In genomic region chr2:23076783-23077182, GRCm38 (mm10) we compare ENCODE assay signal across 24 mouse cellular contexts. TPM values are rescaled to one million over a fixed set of nuclear protein-coding genes. Genes with fewer than 3 reads are reported as not detected.
A peak's percentile ranks its signal among the peaks of the same experiment; 100 is the strongest.
DNase-seq lines count a peak whose midpoint lies in the region; ATAC-seq and TF ChIP-seq lines count a peak whose summit lies in the region.
"Had no signal": no experiment of that assay in that cellular context is flagged by ENCODE, and none has a peak within 500 bp of the region (broad histone marks: within the 10 kb centered on the region; RNA-seq: fewer than 3 reads in every experiment).

No protein-coding gene starts in this region.

- no peak overlapping the region for H3K27ac ChIP-seq in hindbrain, postnatal 0 days
- no peak overlapping the region for H3K27ac ChIP-seq in hindbrain, embryonic 10.5 days
- H3K27ac ChIP-seq in lung, postnatal 0 days (ENCODE audit: low read length), result no peak overlapping the region
- H3K27ac ChIP-seq: heart, embryonic 13.5 days; hindbrain, embryonic 12.5 days; kidney, postnatal 0 days; limb, embryonic 15.5 days had no signal

- H3K9ac ChIP-seq in hindbrain, postnatal 0 days (replicated peaks; ENCODE audit: low read length), result no peak overlapping the region
- H3K9ac ChIP-seq in lung, postnatal 0 days (replicated peaks; ENCODE audit: low read depth), result no peak overlapping the region
- H3K9ac ChIP-seq: heart, embryonic 13.5 days; hindbrain, embryonic 12.5 days; limb, embryonic 15.5 days; lung, embryonic 14.5 days had no signal

- peak; percentile 22; the same call in 1 of the 2 replicates for TF ChIP-seq CTCF in hindbrain, postnatal 0 days (IDR thresholded peaks at IDR 0.05; ENCODE audit: low read depth)
- TF ChIP-seq CTCF in lung, postnatal 0 days (IDR thresholded peaks at IDR 0.05), result peak; percentile 30; the same call in 1 of the 2 replicates

- H3K36me3 ChIP-seq in hindbrain, postnatal 0 days (ENCODE audit: insufficient read depth, low read length), result peaks cover 19% of the 10 kb centered on the region
- H3K36me3 ChIP-seq in hindbrain, embryonic 10.5 days, result peaks cover 78% of the 10 kb centered on the region
- peaks cover 5% of the 10 kb centered on the region; the same call in 1 of the 2 replicates for H3K36me3 ChIP-seq in lung, postnatal 0 days (ENCODE audit: insufficient read depth, low read length)

- H3K4me2 ChIP-seq in hindbrain, postnatal 0 days (ENCODE audit: low read depth, low read length), result no peak overlapping the region
- H3K4me2 ChIP-seq in lung, postnatal 0 days (replicated peaks; ENCODE audit: low read depth, low read length), result no peak overlapping the region
- H3K4me2 ChIP-seq: heart, embryonic 13.5 days; hindbrain, embryonic 12.5 days; limb, embryonic 15.5 days; lung, embryonic 14.5 days had no signal

- H3K27me3 ChIP-seq in hindbrain, postnatal 0 days (ENCODE audit: insufficient read depth, low read length), result no peaks in the 10 kb centered on the region
- no peaks in the 10 kb centered on the region for H3K27me3 ChIP-seq in hindbrain, embryonic 10.5 days (ENCODE audit: insufficient read depth, poor library complexity, severe bottlenecking)
- H3K27me3 ChIP-seq in lung, postnatal 0 days (replicated peaks; ENCODE audit: insufficient read depth, low read length), result no peaks in the 10 kb centered on the region
- H3K27me3 ChIP-seq: heart, embryonic 13.5 days; hindbrain, embryonic 12.5 days; limb, embryonic 15.5 days had no signal

- no peak for TF ChIP-seq EP300 in lung, postnatal 0 days (IDR thresholded peaks at IDR 0.05)

- no peak overlapping the region for H3K4me3 ChIP-seq in hindbrain, postnatal 0 days (ENCODE audit: low read length)
- H3K4me3 ChIP-seq in hindbrain, embryonic 10.5 days, result no peak overlapping the region
- H3K4me3 ChIP-seq in lung, postnatal 0 days (ENCODE audit: low read depth, low read length), result no peak overlapping the region
- H3K4me3 ChIP-seq: heart, embryonic 13.5 days; hindbrain, embryonic 12.5 days; limb, embryonic 15.5 days had no signal

- no peaks in the 10 kb centered on the region for H3K9me3 ChIP-seq in hindbrain, postnatal 0 days (ENCODE audit: low read length)
- peaks cover 3% of the 10 kb centered on the region; the same call in 1 of the 2 replicates for H3K9me3 ChIP-seq in hindbrain, embryonic 10.5 days
- no peaks in the 10 kb centered on the region for H3K9me3 ChIP-seq in lung, postnatal 0 days (ENCODE audit: low read length)
- H3K9me3 ChIP-seq: heart, embryonic 13.5 days; hindbrain, embryonic 12.5 days; limb, embryonic 15.5 days had no signal

- ATAC-seq in hindbrain, postnatal 0 days, result no peak
- no peak for ATAC-seq in lung, postnatal 0 days
- ATAC-seq: activated CD4-positive, CD25-positive, alpha-beta regulatory T cell, adult 4 months; forebrain, embryonic 14.5 days; midbrain, embryonic 16.5 days had no signal

- no peak for DNase-seq in hindbrain, postnatal 0 days (ENCODE audit: low spot score)
- DNase-seq in hindbrain, embryonic 10.5 days (ENCODE audit: low spot score), result no peak
- DNase-seq in lung, postnatal 0 days (ENCODE audit: low spot score), result no peak
- DNase-seq in lung, postnatal 4 days, result no peak
- peak; percentile 65 for DNase-seq in R1 (ENCODE audit: low read depth, low spot score)
- DNase-seq in right cerebral cortex, postnatal 14 days, result no peak
- no peak for DNase-seq in ovary, postnatal 14 days (ENCODE audit: low spot score)
- DNase-seq: adrenal gland, adult 8-10 months; cerebellum, adult 2 months; cerebellum, postnatal 36 days; gastrocnemius, postnatal 14 days; heart, adult 18-20 months; heart, postnatal 14 days; left cerebral cortex, postnatal 4 days; lung, embryonic 14.5 days; lung, postnatal 36 days; spleen, adult 18-20 months had no signal

- H3K4me1 ChIP-seq in hindbrain, postnatal 0 days (ENCODE audit: insufficient read depth, low read length), result no peaks in the 10 kb centered on the region
- no peaks in the 10 kb centered on the region for H3K4me1 ChIP-seq in hindbrain, embryonic 10.5 days (replicated peaks)
- H3K4me1 ChIP-seq in lung, postnatal 0 days (ENCODE audit: insufficient read depth, low read depth, low read length), result no peaks in the 10 kb centered on the region
- H3K4me1 ChIP-seq: heart, embryonic 13.5 days; hindbrain, embryonic 12.5 days; limb, embryonic 15.5 days had no signal

RNA-seq across cellular contexts. Expression of gene Acbd5, which starts 8.8 kb away (rescaled TPM):
- total RNA-seq in hindbrain, postnatal 0 days (2014; rRNA removed), result 29.7 and 30.1 TPM in 2 replicates
- polyA plus RNA-seq in hindbrain, postnatal 0 days (2015; fragmentation: Nextera tagmentation; extraction: Ambion mirVana), result 60.9 and 66.0 TPM in 2 replicates
- 36.5 and 38.8 TPM in 2 replicates for polyA plus RNA-seq in hindbrain, embryonic 10.5 days (2016; fragmentation: Nextera tagmentation; extraction: Ambion mirVana)
- 34.1 and 38.7 TPM in 2 replicates for polyA plus RNA-seq in lung, postnatal 0 days (2015; fragmentation: Nextera tagmentation; extraction: Ambion mirVana)

RNA-seq across cellular contexts. Expression of gene Abi1, which starts 36.7 kb away (rescaled TPM):
- 180 and 218 TPM in 2 replicates for total RNA-seq in hindbrain, postnatal 0 days (2014; rRNA removed)
- polyA plus RNA-seq in hindbrain, postnatal 0 days (2015; fragmentation: Nextera tagmentation; extraction: Ambion mirVana), result 60.4 and 64.9 TPM in 2 replicates
- 33.6 and 36.8 TPM in 2 replicates for polyA plus RNA-seq in hindbrain, embryonic 10.5 days (2016; fragmentation: Nextera tagmentation; extraction: Ambion mirVana)
- 51.5 and 54.0 TPM in 2 replicates for polyA plus RNA-seq in lung, postnatal 0 days (2015; fragmentation: Nextera tagmentation; extraction: Ambion mirVana)
